Mouse (Mus musculus) gastrocnemius, adult 18-20 months (tissue): ENCODE results near the gene Yipf1. TPM values are rescaled to one million over a fixed set of nuclear protein-coding genes. Genes with fewer than 3 reads are reported as not detected.
"Not testable (repeated sequence)": the region's sequence is repeated elsewhere in the genome, so short reads cannot be mapped to it uniquely, and the experiment has no call there.

Experiments
- DNase-seq: peaks from one replicate; pipeline ENCODE4 v3.0.0; 2021; ENCODE audit warnings: low spot score
- total RNA-seq, 2 experiments: library from RNA; stranded (reverse); gene quantifications; 2 replicates each; pipeline ENCODE4 v1.2.3; 2021

The Yipf1 gene
- total RNA-seq, 2 experiments from 2014 or later: 8.2 to 9.0 TPM

DNA sequence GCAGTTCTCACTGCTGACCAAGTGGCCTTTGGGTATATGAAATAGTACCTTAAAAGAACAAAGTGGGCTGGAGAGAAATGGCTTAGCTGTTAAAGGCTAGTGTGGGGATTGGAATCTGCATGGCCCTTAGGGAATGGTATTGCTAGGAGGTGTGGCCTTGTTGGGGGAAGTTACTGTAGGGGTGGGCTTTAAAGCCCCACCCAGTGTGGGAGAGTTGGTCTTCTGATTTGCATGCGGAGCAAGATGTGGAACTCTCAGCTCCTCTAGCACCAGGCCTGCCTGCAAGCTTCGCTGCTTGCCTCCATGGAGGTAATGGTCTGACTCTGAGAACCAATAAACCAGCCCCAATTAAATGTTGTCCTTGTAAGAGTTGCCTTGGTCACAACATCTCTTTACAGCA, 6.9 kb downstream of the Yipf1 start:
- DNase-seq: no peak

DNA sequence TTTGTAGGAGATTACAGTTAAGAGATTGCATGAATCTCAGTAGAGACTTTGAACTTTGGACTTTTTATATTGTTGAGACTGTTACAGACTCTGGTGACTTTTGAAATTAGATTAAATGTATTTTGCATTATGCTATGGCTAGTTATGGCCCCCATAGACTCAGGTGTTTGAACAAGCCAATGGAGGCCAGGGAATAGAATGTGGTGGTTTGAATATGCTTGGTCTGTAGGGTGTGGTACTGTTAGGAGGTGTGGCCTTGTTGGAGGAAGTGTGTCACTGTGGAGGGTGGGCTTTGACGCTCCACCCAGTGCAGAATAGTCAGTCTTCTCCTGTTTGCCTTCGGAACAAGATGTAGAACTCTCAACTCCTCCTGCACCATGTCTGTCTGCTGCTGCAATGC, 8.9 kb downstream of the Yipf1 start:
- no peak for DNase-seq

DNA sequence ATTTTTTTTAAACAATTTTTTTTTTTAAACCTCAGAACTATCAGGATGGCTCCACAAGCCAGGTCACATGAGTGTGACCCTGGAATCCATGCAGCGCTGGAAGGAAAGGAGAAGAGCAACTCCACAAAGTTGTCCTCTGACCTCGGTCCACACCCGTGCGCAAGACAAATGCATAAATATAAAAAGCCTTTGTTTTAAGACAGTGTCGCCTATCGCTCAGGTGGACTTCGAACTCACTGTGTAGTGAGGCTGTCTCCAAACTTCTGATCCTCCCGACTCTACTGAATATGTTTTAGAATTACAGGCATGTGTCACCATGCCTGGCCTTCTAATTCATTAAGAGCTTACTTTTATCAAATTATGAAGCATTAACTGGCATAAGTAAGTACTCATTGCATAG, 14.4 kb downstream of the Yipf1 start:
- DNase-seq: no peak

DNA sequence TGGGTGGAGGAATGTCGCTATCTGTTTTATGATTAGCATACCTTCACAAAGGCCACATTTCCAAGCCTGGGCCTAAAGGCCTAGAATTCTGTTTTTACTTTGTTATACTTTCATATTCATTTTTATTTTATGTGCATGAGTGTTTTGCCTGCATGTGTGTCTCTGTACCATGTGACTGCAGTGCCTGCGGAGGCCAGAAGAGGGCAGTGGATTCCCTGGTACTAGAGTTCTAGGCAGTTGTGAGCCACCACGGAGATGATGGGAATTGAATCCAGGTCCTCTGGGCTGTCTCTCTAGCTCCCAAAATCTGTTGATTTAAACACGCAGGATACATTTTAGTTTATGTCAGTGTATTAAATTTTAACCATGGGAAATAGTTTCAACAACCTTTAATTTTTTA, 19.4 kb downstream of the Yipf1 start:
- DNase-seq: no peak

DNA sequence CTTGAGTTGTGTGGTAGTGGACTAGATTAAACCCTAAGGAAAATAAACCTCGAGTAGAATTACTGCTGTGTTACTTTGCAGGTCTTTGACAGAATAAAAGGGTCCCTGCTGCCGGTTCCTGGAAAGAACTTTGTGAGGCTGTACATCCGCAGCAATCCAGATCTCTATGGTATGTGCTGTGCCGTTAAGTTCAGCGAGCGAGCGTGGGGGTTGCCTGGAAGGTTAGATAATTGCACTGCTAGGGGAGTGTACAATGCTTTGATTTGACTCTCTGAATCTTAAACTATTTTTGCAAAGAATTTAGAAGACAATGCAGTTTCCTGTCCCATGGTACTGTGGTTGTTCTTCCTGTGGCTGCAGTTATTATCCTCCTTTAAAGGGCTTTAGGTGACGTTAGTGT, 22.2 kb downstream of the Yipf1 start:
- DNase-seq: no peak

DNA sequence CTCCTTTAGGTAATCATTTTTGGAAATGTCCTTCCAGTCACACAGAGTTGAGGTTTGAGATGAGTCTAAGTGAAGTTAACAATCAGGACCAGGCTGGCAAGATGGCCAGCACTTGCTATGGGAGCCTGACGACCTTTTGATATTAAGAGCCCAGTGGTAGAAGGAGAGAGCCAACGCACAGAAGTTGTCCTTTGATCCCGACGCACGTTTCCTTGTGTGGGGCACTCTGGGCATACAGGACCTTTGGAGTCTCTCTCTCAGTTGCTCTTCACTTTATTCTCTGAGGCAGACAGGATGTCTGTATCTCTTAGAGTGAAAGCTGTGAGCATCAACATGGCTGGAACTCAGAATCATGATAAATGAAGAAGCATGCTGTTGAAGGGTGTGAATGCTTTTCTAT, 23.3 kb downstream of the Yipf1 start:
- DNase-seq: no peak

DNA sequence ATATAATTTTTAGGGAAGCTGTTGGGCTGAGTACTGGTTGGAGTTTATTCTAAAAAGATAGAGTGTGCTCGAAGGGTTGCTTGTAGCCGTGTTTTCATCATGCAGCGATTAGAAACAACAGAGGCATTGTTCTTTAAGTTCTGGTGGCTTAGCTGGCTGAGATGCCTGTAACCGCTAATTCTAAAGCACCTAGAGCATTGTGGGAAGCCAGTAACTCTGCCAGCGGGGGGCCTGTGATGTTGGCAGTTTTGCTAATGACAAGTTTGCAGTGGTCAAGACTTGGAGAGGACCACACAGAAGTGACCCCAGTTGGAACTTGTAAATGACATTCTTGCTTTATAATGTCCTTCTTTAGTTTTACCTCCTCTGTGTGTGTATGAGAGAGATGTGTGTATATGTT, 27.2 kb downstream of the Yipf1 start:
- DNase-seq: no peak

DNA sequence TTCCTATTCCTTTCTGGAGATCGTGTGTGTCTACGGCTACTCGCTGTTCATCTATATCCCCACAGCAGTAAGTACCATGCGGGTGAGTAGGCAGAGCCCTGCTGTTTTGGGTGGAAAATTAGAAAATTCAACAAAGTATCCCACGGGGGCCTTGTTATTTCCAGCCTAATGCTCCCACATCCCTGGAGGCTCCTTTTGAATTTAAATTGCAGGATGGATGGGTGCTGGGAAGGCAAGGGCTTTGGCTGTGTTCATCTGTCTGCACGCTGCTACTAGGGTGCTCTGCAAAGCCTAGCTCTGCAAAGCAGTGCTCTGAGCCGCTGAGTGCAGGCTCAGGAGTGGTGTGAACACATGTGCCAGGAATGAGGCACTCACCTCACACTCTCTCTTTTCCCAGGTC, 30.4 kb downstream of the Yipf1 start:
- DNase-seq: no peak

DNA sequence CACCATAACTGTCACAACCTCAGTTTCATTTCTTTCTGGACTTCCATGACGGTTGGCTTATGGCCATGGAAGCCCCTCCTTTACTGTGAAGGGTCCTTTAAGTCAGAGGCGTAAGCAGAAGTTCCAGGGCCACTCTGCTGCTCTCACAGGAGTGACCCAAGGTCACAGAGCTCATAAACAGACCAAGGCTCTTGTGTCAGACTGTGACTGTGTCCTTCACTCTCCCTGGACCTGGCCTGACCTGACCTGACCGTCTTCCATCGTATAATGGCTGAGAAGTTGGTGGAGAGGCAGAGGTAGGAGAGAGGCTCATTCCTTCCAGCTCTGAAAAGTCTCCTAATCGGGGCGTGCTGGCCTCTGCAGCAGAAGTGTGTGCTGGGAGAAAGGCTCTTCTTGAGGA, 33.1 kb downstream of the Yipf1 start:
- DNase-seq: no peak

DNA sequence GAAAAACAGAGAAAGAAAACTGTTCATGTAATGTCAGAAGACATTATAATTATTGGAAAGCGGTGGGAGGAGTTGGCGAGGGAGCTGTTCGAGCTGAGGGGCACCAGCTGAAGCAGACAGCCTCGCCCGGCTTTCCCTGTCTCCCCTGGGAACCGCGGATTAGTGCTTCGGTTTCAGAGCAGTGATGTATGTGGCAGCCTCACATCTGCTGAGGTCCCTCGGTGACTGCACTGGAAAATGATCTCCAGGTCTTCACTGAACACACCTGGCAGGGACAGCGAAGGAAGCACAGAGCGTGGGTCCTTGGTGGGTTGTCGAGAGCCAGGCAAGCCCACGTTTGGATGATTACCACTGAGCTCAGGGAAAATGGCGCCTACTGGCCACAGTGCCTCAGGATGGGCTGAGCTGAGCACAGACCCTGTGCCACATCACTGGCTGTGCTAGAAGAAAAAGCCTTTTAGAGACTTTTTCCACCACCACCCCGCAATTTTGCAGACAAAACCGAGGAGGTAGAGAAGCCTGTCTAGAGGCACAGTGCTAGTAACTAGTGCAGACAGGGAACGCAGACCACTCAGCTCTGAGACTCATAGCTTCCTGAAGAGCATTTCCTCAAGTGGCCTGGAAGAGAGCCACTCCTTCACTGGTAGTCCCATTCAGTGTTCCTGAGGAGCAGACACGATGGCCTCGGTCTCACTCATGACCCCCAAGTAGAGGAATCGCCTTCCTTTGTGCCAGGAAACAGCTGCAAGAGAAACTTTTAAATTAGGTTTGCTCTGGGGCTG, 34.6 kb downstream of the Yipf1 start:
- no peak for DNase-seq

DNA sequence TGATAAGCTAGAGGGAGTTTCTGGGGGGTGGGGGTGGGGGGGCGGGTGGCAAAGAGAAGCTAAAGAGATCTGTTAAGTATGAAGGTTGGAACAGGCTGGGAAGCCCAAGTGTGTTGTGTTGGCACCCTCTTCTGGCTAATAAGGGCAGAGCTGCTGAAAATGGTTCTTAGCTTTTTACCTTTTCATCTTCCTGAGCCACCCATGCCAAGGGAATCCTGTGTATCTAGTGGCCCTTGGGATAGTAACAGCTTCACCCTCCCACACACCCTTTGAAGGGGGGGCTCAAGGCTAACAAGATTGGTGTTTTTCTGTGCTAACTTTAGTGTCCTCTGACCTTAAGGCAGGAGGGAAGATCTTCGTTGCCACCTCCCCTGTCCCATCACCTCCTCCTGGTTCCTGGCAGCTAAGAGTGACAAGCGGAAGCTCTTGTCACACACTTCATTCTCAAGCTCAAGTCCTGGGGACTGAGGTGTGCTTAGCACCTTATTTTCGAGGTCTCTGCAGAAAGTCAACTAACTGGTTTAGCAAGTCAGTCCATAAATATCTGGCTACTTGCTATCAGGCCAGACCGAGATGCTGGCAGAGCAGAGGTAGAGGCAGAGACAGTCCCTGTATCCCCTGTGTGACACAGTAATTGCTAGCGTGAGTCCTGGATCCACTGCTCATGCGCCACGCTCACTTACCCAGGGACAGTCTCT, 35.3 kb downstream of the Yipf1 start:
- DNase-seq: peak; percentile 19

DNA sequence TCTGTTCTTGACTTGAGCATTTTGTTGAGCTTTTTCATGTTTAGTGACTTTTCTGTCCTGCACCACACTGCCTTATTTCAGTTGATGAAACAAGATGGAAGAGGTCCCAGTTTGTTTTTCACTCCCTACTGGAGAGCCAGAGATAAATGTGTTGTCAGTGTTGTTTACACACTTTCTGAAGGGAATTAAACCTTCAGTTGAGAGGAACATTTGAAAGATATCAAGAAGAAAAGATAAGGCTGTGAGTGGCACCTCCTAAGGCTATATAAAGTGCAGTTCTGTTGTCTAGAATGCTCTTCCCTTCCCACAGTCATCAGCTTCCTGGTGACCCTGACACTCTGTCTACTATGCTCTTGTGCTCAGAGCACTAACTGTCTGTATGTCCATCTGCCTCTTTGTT, 37.2 kb downstream of the Yipf1 start:
- no peak for DNase-seq

DNA sequence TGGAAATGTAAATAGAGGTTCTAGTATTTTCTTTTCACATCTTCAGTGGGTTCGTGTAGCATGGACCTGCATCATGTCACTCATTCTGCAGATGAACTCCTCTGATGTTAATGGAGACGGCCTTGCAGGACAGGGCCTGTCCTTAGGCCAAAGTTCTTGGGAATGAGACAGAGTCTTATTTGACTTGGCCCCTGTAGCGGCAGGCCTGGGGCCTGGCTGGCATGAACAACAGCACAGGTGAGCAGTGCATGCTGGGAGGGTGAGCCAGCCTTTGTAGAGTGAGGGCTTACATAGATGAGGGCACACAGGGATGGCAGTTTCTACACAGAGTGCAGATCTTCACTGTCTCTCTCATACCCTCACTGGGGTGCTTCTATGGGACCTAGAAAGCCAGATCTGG, 39.4 kb downstream of the Yipf1 start:
- no peak for DNase-seq

DNA sequence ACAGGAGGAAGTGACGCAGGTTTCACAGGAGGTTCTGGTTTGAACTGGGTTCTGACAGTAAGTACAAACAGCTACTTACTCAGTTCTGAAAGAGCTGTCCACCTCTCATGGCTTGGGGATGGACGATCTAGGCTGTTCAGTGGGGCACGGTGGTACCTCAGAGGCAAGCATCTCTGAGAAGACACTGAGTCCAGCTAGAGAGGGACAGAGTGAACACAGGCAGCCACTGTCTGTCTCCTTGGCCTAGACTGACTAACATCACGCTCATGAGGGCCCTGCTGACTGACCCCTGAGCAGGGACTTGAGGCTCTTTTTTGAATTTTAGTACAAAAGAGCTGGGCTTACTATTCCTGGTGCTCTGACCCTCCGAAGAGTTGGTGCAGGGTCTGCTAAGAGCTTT, 40.0 kb downstream of the Yipf1 start:
- no peak for DNase-seq

DNA sequence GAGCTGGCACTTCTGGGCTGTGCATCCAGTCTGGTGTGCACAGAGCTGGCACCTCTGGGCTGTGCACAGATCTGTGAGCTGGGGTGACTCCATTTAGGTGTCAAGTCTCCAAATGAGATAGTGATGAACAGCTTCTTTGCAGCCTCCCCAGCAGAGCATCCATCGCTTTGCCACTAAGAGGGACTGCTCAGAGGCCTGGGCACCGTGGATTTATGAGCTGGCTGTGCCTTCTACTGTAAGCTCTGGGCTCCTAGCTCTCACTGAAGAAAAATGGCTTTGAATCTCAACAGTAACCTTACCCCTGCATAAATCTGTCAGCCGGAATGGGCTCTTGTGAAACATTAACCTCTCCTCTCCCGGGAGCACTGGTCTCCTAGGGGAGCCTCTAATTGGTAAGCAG, 40.4 kb downstream of the Yipf1 start:
- DNase-seq: no peak

DNA sequence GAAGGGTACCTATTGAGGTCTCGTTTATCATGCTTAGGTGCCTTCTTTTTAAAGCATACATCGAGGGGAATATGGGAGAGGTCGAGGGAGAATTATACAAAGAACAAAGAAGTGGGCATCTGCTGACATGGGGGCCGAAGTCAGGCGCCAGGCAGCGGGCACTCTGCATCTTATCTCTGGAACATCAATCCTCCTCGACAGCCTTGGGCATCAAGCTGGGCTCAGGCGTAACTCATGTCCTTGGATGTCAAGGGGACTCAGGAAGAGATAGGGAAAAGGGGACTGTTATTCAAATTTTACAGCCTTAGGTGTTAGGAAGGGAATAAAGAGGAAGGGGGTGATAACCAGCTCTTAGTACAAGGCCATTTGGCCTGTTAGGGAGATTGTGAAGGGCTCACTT, 43.0 kb downstream of the Yipf1 start:
- DNase-seq: not testable (repeated sequence)

DNA sequence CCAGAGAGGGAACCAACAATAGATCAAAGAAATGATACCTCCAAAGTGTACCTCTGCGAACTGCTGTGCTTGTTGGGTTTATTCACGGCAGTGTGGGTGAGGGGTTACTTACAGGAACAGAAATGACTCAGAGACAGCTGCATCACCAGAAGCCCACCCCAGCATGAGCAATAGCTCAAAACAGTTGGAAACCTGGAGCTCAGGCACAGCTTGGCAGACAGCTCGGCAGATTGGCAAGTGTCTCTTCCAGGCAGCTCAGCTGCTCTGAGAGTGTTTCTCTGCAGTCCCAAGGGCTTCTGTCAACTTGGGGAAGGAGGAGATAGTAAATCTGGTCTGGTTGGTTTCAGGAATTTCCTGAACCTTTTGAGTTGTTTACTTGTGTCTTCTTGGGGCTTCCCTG, 44.3 kb downstream of the Yipf1 start:
- DNase-seq: no peak

DNA sequence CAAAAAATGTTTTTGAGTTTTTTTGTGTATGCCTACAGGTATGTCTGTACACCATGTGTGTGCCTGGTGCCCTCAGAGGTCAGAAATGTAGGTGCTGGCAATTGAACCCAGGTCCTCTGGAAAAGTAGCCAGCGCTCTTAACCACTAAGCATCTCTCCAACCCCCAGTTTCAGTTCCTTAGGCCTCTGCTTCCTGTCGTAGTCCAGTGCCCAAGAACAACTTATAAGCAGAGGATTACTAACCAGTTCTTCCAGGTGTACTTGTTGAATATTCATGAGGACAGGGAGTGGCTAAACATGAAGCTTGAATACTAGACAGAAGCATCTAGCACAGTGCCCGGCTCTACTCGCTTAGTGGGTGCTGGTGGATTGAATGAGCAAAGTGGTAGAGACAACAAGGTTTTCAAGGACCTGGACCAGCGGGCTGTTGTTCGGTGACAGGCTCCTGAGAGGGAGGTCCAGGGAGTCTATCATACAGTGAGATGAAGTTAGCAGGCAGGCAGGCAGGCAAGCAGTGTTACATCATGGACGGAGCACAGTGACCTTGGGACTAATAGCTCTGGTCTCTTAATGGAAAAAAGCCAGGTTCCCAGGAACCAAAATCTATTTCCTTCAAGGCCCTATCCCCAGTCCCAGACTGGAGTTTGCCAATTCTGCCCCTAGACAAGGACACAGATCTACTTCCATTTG, 46.4 kb downstream of the Yipf1 start:
- no peak for DNase-seq

DNA sequence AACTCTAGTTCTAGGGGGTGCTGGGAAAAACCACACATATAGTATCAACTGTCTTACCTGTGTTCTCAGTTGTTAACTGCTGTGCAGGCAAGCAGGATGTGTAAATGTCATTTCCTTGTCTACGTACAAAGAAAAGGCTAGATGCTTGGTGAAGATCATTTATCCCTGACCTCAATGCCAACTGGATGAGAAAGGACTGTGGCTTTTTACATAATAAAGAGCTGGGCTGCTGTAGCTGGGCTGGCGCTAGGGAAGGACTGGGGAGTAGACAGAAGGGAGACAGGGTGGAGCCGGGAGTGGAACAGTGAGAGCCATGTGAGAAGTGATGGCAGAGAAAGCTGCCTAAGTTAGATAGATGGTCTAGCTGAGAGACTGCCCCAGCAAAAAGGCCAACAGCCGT, 48.6 kb downstream of the Yipf1 start:
- DNase-seq: no peak

DNA sequence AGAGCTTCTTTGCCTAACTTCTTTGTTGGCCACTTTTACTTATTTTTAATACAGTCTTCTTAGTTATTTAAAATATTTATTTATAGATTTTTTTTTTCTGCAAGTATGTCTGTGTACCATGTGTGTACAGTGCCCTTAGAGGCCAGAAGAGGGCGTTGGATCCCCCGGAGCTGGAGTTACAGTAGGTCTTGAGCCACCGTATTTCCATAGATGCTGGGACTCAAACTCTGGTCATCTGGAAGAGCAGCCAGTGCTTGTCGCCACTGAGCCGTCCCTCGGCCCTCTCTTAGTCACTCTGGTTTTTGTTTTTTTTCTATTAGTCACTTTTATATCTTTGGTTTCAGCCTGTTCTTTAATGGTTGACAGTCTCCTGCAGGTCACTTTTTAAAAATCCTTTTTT, 49.4 kb downstream of the Yipf1 start:
- no peak for DNase-seq

DNA sequence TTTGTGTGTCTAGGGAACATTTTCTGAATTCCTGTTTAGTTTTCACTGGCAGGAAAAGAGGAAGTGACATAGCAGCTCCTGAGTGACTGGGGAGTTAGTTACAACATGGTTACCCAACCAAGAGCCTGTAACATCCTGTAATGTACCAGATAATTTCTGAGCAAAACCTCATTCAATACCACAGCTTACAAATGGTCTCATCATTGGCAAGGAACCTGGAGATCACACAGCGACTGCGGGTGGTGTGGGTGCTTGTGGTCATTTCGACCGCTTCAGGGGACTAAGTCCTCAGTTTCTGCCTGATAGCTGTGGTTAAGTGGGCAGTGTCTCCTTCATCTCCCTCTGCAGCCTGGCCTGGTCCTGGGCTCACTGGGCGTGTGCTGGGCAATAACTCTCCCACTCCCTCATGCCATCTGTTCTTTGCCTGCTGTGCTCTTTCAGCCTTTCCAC, 50.1 kb downstream of the Yipf1 start:
- DNase-seq: no peak

DNA sequence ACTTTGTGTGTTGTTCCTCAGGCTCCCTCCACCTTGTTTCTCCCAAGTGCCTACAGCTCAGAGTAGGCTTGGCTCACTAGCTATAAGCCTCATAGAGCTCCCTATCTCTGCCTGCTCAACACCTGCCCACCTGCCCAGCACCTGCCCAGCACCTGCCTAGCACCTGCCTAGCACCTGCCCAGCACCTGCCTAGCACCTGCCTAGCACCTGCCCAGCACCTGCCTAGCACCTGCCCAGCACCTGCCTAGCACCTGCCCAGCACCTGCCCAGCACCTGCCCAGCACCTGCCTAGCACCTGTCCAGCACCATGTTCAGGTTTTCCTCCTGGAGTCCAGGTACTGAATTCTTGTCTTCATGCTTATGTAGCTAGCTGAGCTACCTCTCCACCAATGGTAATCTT, 52.2 kb downstream of the Yipf1 start:
- not testable (repeated sequence) for DNase-seq
